Mouse (Mus musculus): ENCODE data around the gene Exoc3l. TPM values are rescaled to one million over a fixed set of nuclear protein-coding genes. Genes with fewer than 3 reads are reported as not detected.

Exoc3l gene
- polyA plus RNA-seq, 1 experiment from 2014 or later, result 11.1 TPM

DNA sequence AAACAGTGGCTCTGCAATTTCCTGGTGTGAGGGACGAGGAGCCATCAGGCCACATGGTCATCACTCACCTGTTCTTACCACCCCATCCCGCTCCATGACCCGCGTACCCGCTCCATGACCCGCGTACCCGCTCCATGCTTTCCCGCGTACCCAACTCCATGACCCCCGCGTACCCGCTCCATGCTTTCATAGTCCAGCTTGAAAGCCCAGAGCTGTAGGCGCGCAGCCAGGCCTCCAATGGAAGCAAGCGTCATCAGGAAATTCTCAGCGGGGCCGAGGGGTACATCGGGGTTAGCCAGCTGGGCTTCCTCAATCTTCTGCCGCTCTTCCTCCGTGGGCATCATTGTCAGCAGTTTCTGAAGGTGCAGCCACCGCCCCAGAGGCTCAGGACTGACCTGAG is 35.6 kb upstream of the Exoc3l start:
- Histone ChIP-seq H3K9me3 (no peaks in the 10 kb centered on the region), H3K36me3 (peaks cover 87% of the 10 kb centered on the region), H3K4me2 (no peak overlapping the region), H3K4me3 (no peak overlapping the region), H3K4me1 (peaks cover 9% of the 10 kb centered on the region), H3K27me3 (no peaks in the 10 kb centered on the region), H3K9ac (no peak overlapping the region), H3K27ac (no peak overlapping the region)
- 95% methylated on average over 22 of the region's 22 CpGs for whole genome bisulfite sequencing
- ATAC-seq (ENCODE audit: insufficient number of reproducible peaks, insufficient read depth, low FRiP score, low TSS enrichment, low read depth), result no peak

DNA sequence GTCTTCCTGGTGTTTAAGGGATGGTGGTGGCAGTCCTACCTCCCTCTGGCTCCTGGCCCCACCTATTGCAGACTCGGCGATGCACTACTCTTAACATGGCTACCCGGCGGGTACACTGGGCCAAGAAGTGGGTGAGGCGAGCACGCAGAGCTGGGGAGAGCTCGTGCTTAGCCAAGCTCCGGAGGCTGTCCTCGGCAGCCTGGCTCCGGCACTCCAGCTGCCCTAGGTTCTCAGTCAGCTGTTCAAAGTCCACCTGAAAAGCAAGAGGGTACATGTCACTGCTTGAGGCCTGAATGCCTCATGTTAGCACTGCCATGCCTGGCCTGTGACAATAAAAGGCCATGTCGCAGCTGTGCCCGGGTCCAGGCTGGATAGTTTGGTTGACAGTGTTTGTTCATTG is 34.4 kb upstream of the Exoc3l start:
- ATAC-seq (ENCODE audit: insufficient number of reproducible peaks, insufficient read depth, low FRiP score, low TSS enrichment, low read depth), result no peak
- no peaks in the 10 kb centered on the region for H3K27me3 ChIP-seq
- no peak overlapping the region for H3K4me3 ChIP-seq
- H3K27ac ChIP-seq, result no peak overlapping the region
- peaks cover 76% of the 10 kb centered on the region for H3K36me3 ChIP-seq
- no peaks in the 10 kb centered on the region for H3K9me3 ChIP-seq
- no peak overlapping the region for H3K4me2 ChIP-seq
- H3K4me1 ChIP-seq, result peaks cover 12% of the 10 kb centered on the region
- no peak overlapping the region for H3K9ac ChIP-seq
- WGBS, result 94% methylated on average over 12 of the region's 12 CpGs

DNA sequence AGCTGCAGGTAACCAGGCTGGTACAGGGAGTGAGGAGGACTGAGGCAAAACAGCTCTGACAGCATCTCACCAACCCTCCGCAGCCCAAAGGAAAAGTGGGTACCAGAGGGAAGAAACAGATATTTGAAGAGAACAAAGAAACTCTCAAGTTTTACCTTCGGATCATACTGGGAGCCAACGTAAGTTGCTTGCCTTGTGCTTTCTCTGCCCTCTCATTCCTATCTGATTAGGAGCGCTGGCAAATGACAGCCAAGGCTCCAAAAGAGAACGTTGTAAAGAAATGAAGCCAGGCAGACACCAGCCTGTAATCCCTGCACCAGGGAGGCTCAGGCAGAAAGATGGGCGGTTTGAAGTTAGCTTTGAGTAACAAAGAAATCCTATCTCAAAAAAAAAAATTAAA is 31.1 kb upstream of the Exoc3l start:
- Histone ChIP-seq H3K27ac (peak overlapping the region; percentile 89), H3K4me3 (peak overlapping the region; percentile 84), H3K9me3 (no peaks in the 10 kb centered on the region), H3K9ac (peak overlapping the region; percentile 89), H3K36me3 (peaks cover 56% of the 10 kb centered on the region), H3K27me3 (no peaks in the 10 kb centered on the region), H3K4me1 (peaks cover 19% of the 10 kb centered on the region), H3K4me2 (peak overlapping the region; percentile 71)
- ATAC-seq (ENCODE audit: insufficient number of reproducible peaks, insufficient read depth, low FRiP score, low TSS enrichment, low read depth), result no peak
- WGBS, result 35% methylated on average over 6 of the region's 6 CpGs

DNA sequence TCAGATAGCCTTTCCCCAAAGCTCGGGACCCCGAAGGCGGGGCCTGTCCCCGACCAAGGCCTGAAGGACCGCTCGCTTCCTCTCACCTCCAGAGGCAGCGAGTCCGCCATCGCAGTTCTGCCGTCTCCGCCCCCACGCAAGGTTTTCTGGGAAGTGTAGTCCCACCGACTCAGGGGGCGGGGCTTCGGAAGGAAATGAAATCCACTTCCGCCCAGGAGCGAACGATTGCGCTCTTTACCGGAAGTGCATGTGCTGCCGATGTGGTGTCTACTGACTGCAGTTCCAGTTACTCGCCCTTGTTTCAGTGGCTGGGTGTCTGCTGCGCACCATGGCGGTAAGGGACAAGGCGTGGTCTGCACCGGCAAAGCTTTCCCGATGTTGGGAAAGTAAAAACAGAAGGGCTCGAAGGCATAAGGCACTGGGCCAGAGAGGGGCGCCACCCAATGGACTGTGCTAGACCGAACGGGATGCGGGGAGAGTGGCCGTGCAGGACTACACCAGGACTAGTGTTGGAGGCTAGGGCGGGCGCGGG is 30.3 kb upstream of the Exoc3l start, which contains the start of the genes Lrrc29 and Tmem208:
Gene Lrrc29, minus strand, starts transcription at position 138 of the 532 bp plus-strand sequence.
Gene Tmem208, plus strand, starts transcription at position 214 of the 532 bp plus-strand sequence.
- H3K4me1 ChIP-seq, result peaks cover 19% of the 10 kb centered on the region
- no peaks in the 10 kb centered on the region for H3K9me3 ChIP-seq
- WGBS, result under 1% methylated on average over 36 of the region's 36 CpGs
- H3K27ac ChIP-seq, result peak within 1 kb of the TSS; percentile 89
- H3K9ac ChIP-seq, result peak within 1 kb of the TSS; percentile 89
- peaks cover 52% of the 10 kb centered on the region for H3K36me3 ChIP-seq
- H3K27me3 ChIP-seq, result no peaks in the 10 kb centered on the region
- H3K4me2 ChIP-seq, result peak within 1 kb of the TSS; percentile 71
- ATAC-seq (ENCODE audit: insufficient number of reproducible peaks, insufficient read depth, low FRiP score, low TSS enrichment, low read depth), result peak; percentile 86
- peak within 1 kb of the TSS; percentile 84 for H3K4me3 ChIP-seq

GRCm38 (mm10) chr8:105325641-105326093 is 29.8 kb upstream of the Exoc3l start:
- H3K27ac ChIP-seq, result peak overlapping the region; percentile 89; the same call in 1 of the 2 replicates
- peak overlapping the region; percentile 84 for H3K4me3 ChIP-seq
- peak overlapping the region; percentile 71 for H3K4me2 ChIP-seq
- peaks cover 19% of the 10 kb centered on the region for H3K4me1 ChIP-seq
- H3K27me3 ChIP-seq, result no peaks in the 10 kb centered on the region
- peak overlapping the region; percentile 89 for H3K9ac ChIP-seq
- H3K36me3 ChIP-seq, result peaks cover 47% of the 10 kb centered on the region
- WGBS, result under 1% methylated on average over 12 of the region's 12 CpGs
- H3K9me3 ChIP-seq, result no peaks in the 10 kb centered on the region
- ATAC-seq (ENCODE audit: insufficient number of reproducible peaks, insufficient read depth, low FRiP score, low TSS enrichment, low read depth), result peak; percentile 62; the same call in 1 of the 2 replicates

DNA sequence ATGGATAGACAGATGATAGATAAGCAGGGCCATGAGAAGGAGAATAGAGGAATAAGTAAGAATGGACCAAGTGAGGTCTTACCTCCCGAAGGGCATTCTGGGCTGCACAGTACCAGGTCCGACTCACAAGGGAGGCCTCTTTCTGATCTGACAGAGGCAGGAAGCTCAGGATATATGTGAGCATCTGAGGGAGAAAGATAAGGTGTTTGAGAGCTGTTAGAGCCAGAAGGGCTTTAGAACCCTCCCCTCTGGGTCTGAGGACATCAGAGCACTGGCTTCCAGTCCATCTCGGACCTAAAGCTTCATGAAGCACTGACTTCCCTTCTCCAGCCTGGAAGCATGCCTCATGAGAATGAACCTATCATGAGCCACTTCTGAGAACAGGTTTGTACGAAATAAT is 27.3 kb upstream of the Exoc3l start:
- no peak overlapping the region for H3K9ac ChIP-seq
- no peaks in the 10 kb centered on the region for H3K9me3 ChIP-seq
- no peaks in the 10 kb centered on the region for H3K27me3 ChIP-seq
- H3K4me3 ChIP-seq, result no peak overlapping the region
- H3K27ac ChIP-seq, result no peak overlapping the region
- no peak overlapping the region for H3K4me2 ChIP-seq
- WGBS, result 92% methylated on average over 4 of the region's 4 CpGs
- ATAC-seq (ENCODE audit: insufficient number of reproducible peaks, insufficient read depth, low FRiP score, low TSS enrichment, low read depth), result no peak
- peaks cover 42% of the 10 kb centered on the region for H3K36me3 ChIP-seq
- peaks cover 19% of the 10 kb centered on the region for H3K4me1 ChIP-seq

GRCm38 (mm10) chr8:105318662-105319190 is 22.8 kb upstream of the Exoc3l start:
- ATAC-seq (ENCODE audit: insufficient number of reproducible peaks, insufficient read depth, low FRiP score, low TSS enrichment, low read depth), result no peak
- H3K9ac ChIP-seq, result no peak overlapping the region; the same call in 1 of the 2 replicates

GRCm38 (mm10) chr8:105317941-105318340 is 22.0 kb upstream of the Exoc3l start:
- H3K4me1 ChIP-seq, result no peaks in the 10 kb centered on the region
- no peaks in the 10 kb centered on the region for H3K9me3 ChIP-seq
- H3K9ac ChIP-seq, result no peak overlapping the region
- peaks cover 78% of the 10 kb centered on the region for H3K36me3 ChIP-seq
- ATAC-seq (ENCODE audit: insufficient number of reproducible peaks, insufficient read depth, low FRiP score, low TSS enrichment, low read depth), result no peak
- H3K27me3 ChIP-seq, result no peaks in the 10 kb centered on the region
- no peak overlapping the region for H3K4me2 ChIP-seq
- no peak overlapping the region for H3K4me3 ChIP-seq
- H3K27ac ChIP-seq, result no peak overlapping the region
- 86% methylated on average over 4 of the region's 4 CpGs for WGBS

More at GRCm38 (mm10) chr8:105318662-105319190, 22.8 kb upstream of the Exoc3l start:
- Histone ChIP-seq H3K27me3 (no peaks in the 10 kb centered on the region), H3K27ac (no peak overlapping the region), H3K4me2 (no peak overlapping the region), H3K4me1 (no peaks in the 10 kb centered on the region), H3K4me3 (no peak overlapping the region), H3K9me3 (no peaks in the 10 kb centered on the region), H3K36me3 (peaks cover 75% of the 10 kb centered on the region)
- 84% methylated on average over 11 of the region's 11 CpGs for WGBS

DNA sequence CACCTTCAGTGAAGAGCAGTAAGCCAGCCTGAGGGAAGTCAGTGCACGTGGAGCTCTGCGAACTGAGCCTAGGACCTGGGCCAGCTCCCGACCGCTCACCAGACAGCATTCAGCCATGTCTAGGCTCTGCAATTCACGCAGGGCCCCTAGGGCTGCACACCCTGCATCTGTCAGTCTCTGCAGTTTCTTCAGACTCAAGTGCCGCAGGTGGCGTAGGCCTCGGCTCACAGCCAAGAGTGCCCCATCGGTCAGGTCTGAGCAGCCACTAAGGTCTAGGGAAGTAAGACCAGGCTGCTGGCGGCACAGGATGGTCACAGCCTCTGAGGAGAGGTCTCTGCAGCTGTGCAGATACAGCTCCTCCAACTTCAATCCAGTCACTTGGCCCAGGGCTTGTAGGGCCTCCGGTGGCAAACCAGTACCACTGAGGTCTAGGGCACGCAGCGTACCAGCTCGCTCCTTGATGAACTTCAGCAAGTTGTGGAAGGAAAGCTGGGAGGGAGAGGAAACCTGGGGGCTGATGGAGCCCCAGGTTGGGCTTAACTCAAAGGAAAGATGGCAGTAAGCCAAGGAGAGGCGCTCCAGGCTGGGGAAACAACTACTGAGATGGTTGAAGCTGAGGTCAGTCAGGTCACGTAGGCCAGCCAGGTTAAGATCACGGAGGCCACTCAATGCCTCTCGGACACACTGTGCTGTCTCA is 19.3 kb upstream of the Exoc3l start:
- 86% methylated on average over 18 of the region's 18 CpGs for WGBS
- peaks cover 93% of the 10 kb centered on the region for H3K36me3 ChIP-seq
- H3K9ac ChIP-seq, result no peak overlapping the region; the same call in 1 of the 2 replicates

DNA sequence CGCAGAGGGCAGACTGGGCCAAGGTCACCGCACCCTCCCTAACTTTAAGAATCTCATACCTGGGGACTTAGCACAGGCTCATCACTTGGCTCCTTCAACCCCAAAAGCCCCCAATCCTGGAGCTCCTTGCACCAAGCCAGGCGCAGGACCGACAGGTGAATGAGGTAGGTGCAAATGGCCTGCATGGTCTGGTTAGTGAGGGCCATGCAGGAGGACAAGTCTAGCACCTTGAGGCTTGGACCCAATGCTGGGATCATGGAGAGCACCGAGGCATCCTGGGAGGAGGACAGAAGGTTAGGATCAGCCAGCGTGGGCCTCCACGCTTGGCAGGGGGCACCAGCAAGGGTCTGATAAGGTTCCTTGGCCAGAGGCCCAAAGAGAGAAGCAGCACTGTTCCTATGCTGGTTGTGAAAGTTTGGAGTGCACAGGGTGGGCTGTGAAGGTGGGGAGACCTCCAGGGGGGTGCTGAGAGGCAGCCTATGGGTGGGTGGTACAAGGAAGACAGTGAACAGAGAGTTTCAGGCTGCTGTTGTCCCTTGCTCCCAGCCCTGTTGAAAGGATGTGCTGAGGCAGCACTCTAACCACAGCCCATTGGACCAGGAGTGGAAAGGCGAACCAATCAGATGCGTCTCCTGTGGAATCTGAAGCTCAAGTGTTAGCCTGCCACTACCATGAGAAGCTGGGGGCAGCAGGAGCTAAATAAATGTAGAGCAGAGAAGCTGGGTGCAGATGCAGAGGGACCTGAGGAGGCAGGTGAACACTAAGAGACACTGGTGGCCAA is 17.9 kb upstream of the Exoc3l start:
- no peak overlapping the region for H3K27ac ChIP-seq
- H3K36me3 ChIP-seq, result peaks cover 93% of the 10 kb centered on the region
- H3K27me3 ChIP-seq, result no peaks in the 10 kb centered on the region
- H3K9ac ChIP-seq, result no peak overlapping the region
- H3K9me3 ChIP-seq, result no peaks in the 10 kb centered on the region
- WGBS, result 83% methylated on average over 9 of the region's 9 CpGs
- no peak overlapping the region for H3K4me3 ChIP-seq
- H3K4me2 ChIP-seq, result no peak overlapping the region
- H3K4me1 ChIP-seq, result no peaks in the 10 kb centered on the region
- no peak for ATAC-seq (ENCODE audit: insufficient number of reproducible peaks, insufficient read depth, low FRiP score, low TSS enrichment, low read depth)

More for the DNA sequence above, 19.3 kb upstream of the Exoc3l start:
- Histone ChIP-seq H3K4me1 (no peaks in the 10 kb centered on the region), H3K9me3 (no peaks in the 10 kb centered on the region), H3K27me3 (no peaks in the 10 kb centered on the region), H3K4me2 (no peak overlapping the region), H3K4me3 (no peak overlapping the region), H3K27ac (no peak overlapping the region)
- ATAC-seq (ENCODE audit: insufficient number of reproducible peaks, insufficient read depth, low FRiP score, low TSS enrichment, low read depth), result no peak

DNA sequence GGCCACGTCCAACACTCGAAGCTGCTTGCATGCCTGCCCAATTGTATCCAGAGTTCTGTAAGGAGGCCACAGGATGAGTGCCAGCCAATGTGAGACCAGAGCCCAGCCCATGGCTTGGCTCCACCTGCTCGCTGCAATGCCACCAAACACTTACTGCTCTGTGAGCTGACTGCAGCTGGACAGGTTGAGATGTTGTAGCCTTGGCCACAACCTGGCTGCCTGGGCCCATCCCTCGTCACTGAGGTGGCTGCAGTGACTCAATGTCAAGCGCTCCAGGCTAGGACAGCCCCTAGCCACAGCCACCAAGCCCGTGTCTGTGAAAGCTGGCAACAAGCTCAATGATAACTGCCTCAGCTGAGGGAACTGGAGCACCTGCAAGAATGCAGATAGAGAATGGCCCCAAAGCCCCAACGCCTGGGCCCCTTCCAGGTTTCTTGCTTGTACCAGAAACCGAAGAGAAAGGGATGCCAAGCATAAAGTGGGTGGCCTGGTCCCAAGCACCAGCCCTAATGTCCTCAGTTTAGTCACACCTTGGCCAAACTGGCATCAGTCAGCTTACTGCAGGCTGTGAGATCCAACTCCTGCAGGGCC is 17.1 kb upstream of the Exoc3l start:
- Histone ChIP-seq H3K27me3 (no peaks in the 10 kb centered on the region), H3K4me3 (no peak overlapping the region), H3K4me2 (no peak overlapping the region), H3K27ac (no peak overlapping the region), H3K4me1 (no peaks in the 10 kb centered on the region), H3K36me3 (peaks cover 93% of the 10 kb centered on the region), H3K9me3 (no peaks in the 10 kb centered on the region), H3K9ac (no peak overlapping the region)
- 93% methylated on average over 8 of the region's 8 CpGs for WGBS
- no peak for ATAC-seq (ENCODE audit: insufficient number of reproducible peaks, insufficient read depth, low FRiP score, low TSS enrichment, low read depth)
